Mouse (Mus musculus): Measurements from ENCODE around the gene Nfe2l2.

- no peak for TF ChIP-seq CTCF (IDR thresholded peaks at IDR 0.05; ENCODE audit: insufficient read depth, low read depth, low read length)
- no peak for TF ChIP-seq POLR2A (IDR thresholded peaks at IDR 0.05; ENCODE audit: insufficient read depth, low read depth, low read length)
These were observed 72.4 kb downstream of the Nfe2l2 start for GRCm38 (mm10) chr2:75632043-75632442.
